Comparison of ENCODE assay signal across 8 mouse cellular contexts in genomic region chr10:95415159-95415532, GRCm38 (mm10). TPM values are rescaled to one million over a fixed set of nuclear protein-coding genes. Genes with fewer than 3 reads are reported as not detected.
DNase-seq lines count a peak whose midpoint lies in the region; ATAC-seq and TF ChIP-seq lines count a peak whose summit lies in the region.

No protein-coding gene starts in this region.

- H3K36me3 ChIP-seq in G1E (replicated peaks) = peaks cover 24% of the 10 kb centered on the region
- peaks cover 8% of the 10 kb centered on the region for H3K36me3 ChIP-seq in forebrain, postnatal 0 days (ENCODE audit: insufficient read depth)
- no peaks in the 10 kb centered on the region for H3K36me3 ChIP-seq in midbrain, embryonic 16.5 days (ENCODE audit: control insufficient read depth, insufficient read depth, low read length)

- DNase-seq in gastrocnemius, postnatal 25 days = peak; percentile 23
- DNase-seq in gastrocnemius, adult 18-20 months (ENCODE audit: low spot score) = no peak
- peak; percentile 7 for DNase-seq in G1E (ENCODE audit: low spot score)
- no peak for DNase-seq in forebrain, postnatal 0 days
- DNase-seq in kidney, postnatal 36 days = peak; percentile 23 to 39
- DNase-seq in cerebellum, adult 11-12 months = no peak

- H3K4me1 ChIP-seq in G1E (ENCODE audit: insufficient read depth, low read depth, low read length) = peaks cover 44% of the 10 kb centered on the region
- H3K4me1 ChIP-seq in forebrain, postnatal 0 days (ENCODE audit: insufficient read depth) = 0 out of 2 replicates have a peak, but pooled peaks cover 7% of the 10 kb centered on the region
- H3K4me1 ChIP-seq in midbrain, embryonic 16.5 days (ENCODE audit: control insufficient read depth, insufficient read depth, low read length) = peaks cover 12% of the 10 kb centered on the region

- no peak for ATAC-seq in G1E (ENCODE audit: extremely low read depth, insufficient number of reproducible peaks, low FRiP score, poor library complexity, severe bottlenecking)
- ATAC-seq in forebrain, postnatal 0 days = no peak
- ATAC-seq in midbrain, embryonic 16.5 days = peak; percentile 1; the same call in 1 of the 2 replicates
- ATAC-seq in megakaryocyte-erythroid progenitor cell, adult 5-6 weeks (replicated peaks; ENCODE audit: low FRiP score, low TSS enrichment, poor library complexity, severe bottlenecking) = no peak

- H3K4me3 ChIP-seq in G1E (ENCODE audit: low read depth, low read length) = peak overlapping the region; percentile 88
- H3K4me3 ChIP-seq in forebrain, postnatal 0 days (ENCODE audit: low read depth, low read length) = peak overlapping the region; percentile 85
- H3K4me3 ChIP-seq in midbrain, embryonic 16.5 days (ENCODE audit: low read depth, low read length) = peak overlapping the region; percentile 60

- H3K4me2 ChIP-seq in forebrain, postnatal 0 days (ENCODE audit: low read depth) = peak overlapping the region; percentile 95
- H3K4me2 ChIP-seq in midbrain, embryonic 16.5 days (ENCODE audit: low read length) = peak overlapping the region; percentile 82

- 2% methylated on average over 15 of the region's 15 CpGs for WGBS in forebrain, postnatal 0 days
- under 1% methylated on average over 15 of the region's 15 CpGs for WGBS in midbrain, embryonic 16.5 days

- peaks cover 1% of the 10 kb centered on the region for H3K27me3 ChIP-seq in G1E (ENCODE audit: insufficient read depth, low read length)
- no peaks in the 10 kb centered on the region for H3K27me3 ChIP-seq in forebrain, postnatal 0 days (ENCODE audit: insufficient read depth, low read length)
- no peaks in the 10 kb centered on the region for H3K27me3 ChIP-seq in midbrain, embryonic 16.5 days (ENCODE audit: control insufficient read depth, insufficient read depth, low read depth, low read length)

- no peaks in the 10 kb centered on the region for H3K9me3 ChIP-seq in G1E (replicated peaks)
- no peaks in the 10 kb centered on the region for H3K9me3 ChIP-seq in forebrain, postnatal 0 days (ENCODE audit: low read length)
- no peaks in the 10 kb centered on the region for H3K9me3 ChIP-seq in midbrain, embryonic 16.5 days (replicated peaks; ENCODE audit: control insufficient read depth, low read length, poor library complexity, severe bottlenecking)

- peak overlapping the region; percentile 89 for H3K27ac ChIP-seq in forebrain, postnatal 0 days (ENCODE audit: low read depth, low read length)
- H3K27ac ChIP-seq in midbrain, embryonic 16.5 days (ENCODE audit: low read length) = peak overlapping the region; percentile 84

- peak overlapping the region; percentile 89 for H3K9ac ChIP-seq in forebrain, postnatal 0 days
- peak overlapping the region; percentile 83 for H3K9ac ChIP-seq in midbrain, embryonic 16.5 days (ENCODE audit: low read depth, low read length)

- TF ChIP-seq CTCF in G1E (IDR thresholded peaks at IDR 0.05; ENCODE audit: low read depth, low read length) = no peak
- no peak for TF ChIP-seq CTCF in forebrain, postnatal 0 days (IDR thresholded peaks at IDR 0.05; ENCODE audit: low read depth)

RNA-seq across cellular contexts. Expression of gene Socs2, which starts 1.8 kb away (rescaled TPM):
- 10 to 100 TPM in 1 of 2 experiments, 1 to 10 TPM in 1; 5.0 to 12.4 TPM for total RNA-seq in gastrocnemius, postnatal 25 days (2021)
- 10 to 100 TPM in 1 of 2 experiments, 1 to 10 TPM in 1; 7.7 to 14.0 TPM for total RNA-seq in gastrocnemius, adult 18-20 months (2021)
- total RNA-seq in G1E (2014; fragmentation: Nextera tagmentation) = 202 TPM in 2 replicates
- total RNA-seq in G1E (2017) = 78.2 and 87.7 TPM in 2 replicates
- polyA plus RNA-seq in G1E (2012) = 136 and 149 TPM in 2 replicates
- 80.7 and 93.0 TPM in 2 replicates for total RNA-seq in forebrain, postnatal 0 days (2014; rRNA removed)
- 136 and 154 TPM in 2 replicates for polyA plus RNA-seq in forebrain, postnatal 0 days (2015; fragmentation: Nextera tagmentation; extraction: Ambion mirVana)
- polyA plus RNA-seq in midbrain, embryonic 16.5 days (2015; fragmentation: Nextera tagmentation; extraction: Ambion mirVana) = 122 and 131 TPM in 2 replicates
- total RNA-seq in megakaryocyte-erythroid progenitor cell, adult 5-6 weeks (2014; fragmentation: Nextera tagmentation) = 0.59 and 2.4 TPM in 2 replicates
- 0.61 TPM in 1 of 2 replicates, not detected in the other for total RNA-seq in megakaryocyte-erythroid progenitor cell, adult 5-6 weeks (2017)

Comparison
In these comparisons a context has a peak if more than half of its experiments do, and no peak if none do; other contexts are left out.
1. DNase-seq: peak in gastrocnemius, postnatal 25 days (single experiment), G1E (single experiment) and kidney, postnatal 36 days (2 of 2); none in gastrocnemius, adult 18-20 months (single experiment), forebrain, postnatal 0 days (single experiment) and cerebellum, adult 11-12 months (single experiment).
2. Peak in every context shown above with its lines, with median percentiles within 50 percentile points of each other: H3K4me3 ChIP-seq.